Mouse (Mus musculus) bone marrow, adult 2 months (tissue): ENCODE results near the gene Rabggtb. TPM values are rescaled to one million over a fixed set of nuclear protein-coding genes. Genes with fewer than 3 reads are reported as not detected.
"Not testable (repeated sequence)": the region's sequence is repeated elsewhere in the genome, so short reads cannot be mapped to it uniquely, and the experiment has no call there.

Source experiments
- H3K27ac ChIP-seq: fragments of 200-500 bp; 2 replicates; pipeline ENCODE4 v1.5.1; 2012; ENCODE audit warnings: low read depth, mild to moderate bottlenecking, control low read depth, inconsistent platforms, low read length; ENCODE audit not compliant: control insufficient read depth, poor library complexity, insufficient read depth
- H3K4me1 ChIP-seq: fragments of 200-500 bp; 2 replicates; pipeline ENCODE4 v1.6.1; 2011; ENCODE audit warnings: low read length; ENCODE audit not compliant: control insufficient read depth, insufficient read depth
- H3K4me3 ChIP-seq: fragments of 200-500 bp; replicated peaks from 2 replicates; pipeline ENCODE3; 2011; ENCODE audit warnings: mild to moderate bottlenecking, low read depth, low read length, control low read depth; ENCODE audit not compliant: control insufficient read depth
- CTCF ChIP-seq: fragments of 200-500 bp; IDR thresholded peaks from 2 replicates; pipeline ENCODE4 v1.5.1; 2011; ENCODE audit warnings: low read length, control low read depth; ENCODE audit not compliant: control insufficient read depth, insufficient read depth
- POLR2A ChIP-seq: fragments of 200-500 bp; IDR thresholded peaks from 2 replicates; pipeline ENCODE4 v1.6.1; 2011; ENCODE audit warnings: low read depth, mild to moderate bottlenecking, control low read depth, low read length, borderline replicate concordance; ENCODE audit not compliant: control insufficient read depth
- WGBS: fragments of 180-500 bp; shearing (Covaris S2); methylation state at CpG from one replicate; pipeline ENCODE4 v1.1.7; 2018; 5-methylcytosine and 5-hydroxymethylcytosine counted together
- polyA plus RNA-seq: library from polyadenylated mRNA; stranded (reverse); fragments of >200 nt; gene quantifications from 2 replicates; pipeline ENCODE4 v1.2.4, GENCODE M21; 2011; ENCODE audit warnings: low replicate concordance; ENCODE audit not compliant: missing spikeins, insufficient read depth, insufficient read length

Rabggtb gene
- polyA plus RNA-seq, 1 experiment = 75.6 TPM

- Histone ChIP-seq H3K27ac (no peak overlapping the region), H3K4me1 (no peaks in the 10 kb centered on the region; the same call in 1 of the 2 replicates), H3K4me3 (no peak overlapping the region)
- 10% methylated on average over 3 of the region's 3 CpGs for WGBS
- TF ChIP-seq CTCF (no peak), POLR2A (no peak)
Observed at GRCm38 (mm10) chr3:153895454-153895853, 17.4 kb downstream of the Rabggtb start.

GRCm38 (mm10) chr3:153889188-153889781, 23.5 kb downstream of the Rabggtb start:
- no peak for TF ChIP-seq POLR2A
- no peak for TF ChIP-seq CTCF
- Histone ChIP-seq H3K4me3 (no peak overlapping the region), H3K4me1 (no peaks in the 10 kb centered on the region; the same call in 1 of the 2 replicates), H3K27ac (no peak overlapping the region)
- WGBS = 43% methylated on average over 8 of the region's 8 CpGs

- Histone ChIP-seq H3K4me3 (no peak overlapping the region), H3K27ac (no peak overlapping the region), H3K4me1 (no peaks in the 10 kb centered on the region; the same call in 1 of the 2 replicates)
- TF ChIP-seq POLR2A = no peak
- TF ChIP-seq CTCF = no peak
- WGBS = 67% methylated on average over 6 of the region's 6 CpGs
Observed at GRCm38 (mm10) chr3:153888141-153888540, 24.7 kb downstream of the Rabggtb start.

- TF ChIP-seq CTCF (no peak), POLR2A (no peak)
- no peak overlapping the region for H3K27ac ChIP-seq
- H3K4me3 ChIP-seq = no peak overlapping the region
- H3K4me1 ChIP-seq = no peaks in the 10 kb centered on the region; the same call in 1 of the 2 replicates
Observed at GRCm38 (mm10) chr3:153886296-153886695, 26.5 kb downstream of the Rabggtb start.

- 86% methylated on average over 5 of the region's 5 CpGs for WGBS
- Histone ChIP-seq H3K4me3 (no peak overlapping the region), H3K27ac (no peak overlapping the region), H3K4me1 (no peaks in the 10 kb centered on the region; the same call in 1 of the 2 replicates)
- TF ChIP-seq POLR2A = no peak
- TF ChIP-seq CTCF = no peak
Observed at GRCm38 (mm10) chr3:153871396-153871795, 41.4 kb downstream of the Rabggtb start.

- TF ChIP-seq POLR2A (no peak), CTCF (no peak)
- H3K4me3 ChIP-seq = no peak overlapping the region
- no peak overlapping the region for H3K27ac ChIP-seq
- 75% methylated on average over 14 of the region's 14 CpGs for WGBS
- H3K4me1 ChIP-seq = no peaks in the 10 kb centered on the region; the same call in none of the 2 replicates
Observed at GRCm38 (mm10) chr3:153867149-153868136, 45.4 kb downstream of the Rabggtb start.

- H3K4me1 ChIP-seq = peaks cover 3% of the 10 kb centered on the region; the same call in 1 of the 2 replicates
- no peak overlapping the region for H3K4me3 ChIP-seq
- TF ChIP-seq POLR2A = no peak
- TF ChIP-seq CTCF = no peak
- H3K27ac ChIP-seq = no peak overlapping the region
- WGBS = 33% methylated on average over 4 of the region's 4 CpGs
Observed at GRCm38 (mm10) chr3:153864636-153865429, 48.0 kb downstream of the Rabggtb start.

GRCm38 (mm10) chr3:153863816-153864215, 49.0 kb downstream of the Rabggtb start:
- H3K27ac ChIP-seq = no peak overlapping the region
- H3K4me1 ChIP-seq = peaks cover 3% of the 10 kb centered on the region; the same call in 1 of the 2 replicates
- TF ChIP-seq POLR2A = no peak
- TF ChIP-seq CTCF = no peak
- WGBS = 21% methylated on average over 2 of the region's 2 CpGs
- no peak overlapping the region for H3K4me3 ChIP-seq

GRCm38 (mm10) chr3:153860392-153860791, 52.4 kb downstream of the Rabggtb start:
- not testable (repeated sequence) for H3K27ac ChIP-seq, H3K4me1 ChIP-seq, H3K4me3 ChIP-seq
- 79% methylated on average over 8 of the region's 8 CpGs for WGBS
